Mouse (Mus musculus): Measurements from ENCODE around the gene Tenm4. TPM values are rescaled to one million over a fixed set of nuclear protein-coding genes. Genes with fewer than 3 reads are reported as not detected.

The Tenm4 gene
- total and polyA plus RNA-seq, 3 experiments: 0.03 to 0.26 (median 0.04) TPM

DNA sequence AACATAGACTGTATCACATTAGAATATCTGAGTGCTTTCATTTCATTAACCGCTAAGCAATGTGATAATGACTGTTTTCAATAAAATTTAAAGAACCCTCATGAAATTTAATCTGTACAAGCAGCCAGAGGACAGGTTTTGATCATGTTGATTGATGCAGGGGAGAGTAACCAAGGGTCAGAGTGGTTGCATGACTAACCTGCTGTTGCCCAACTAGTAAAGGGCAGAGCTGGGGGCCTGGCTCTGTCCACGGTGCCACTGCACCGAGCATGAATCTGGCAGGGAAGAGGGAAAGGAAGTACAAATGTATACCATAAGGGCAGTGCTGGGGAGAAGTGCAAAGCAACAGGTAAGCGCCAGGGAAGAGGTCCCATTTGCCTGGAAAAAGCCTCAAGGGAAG is 545.9 kb downstream of the Tenm4 start:
- no peaks in the 10 kb centered on the region for H3K27me3 ChIP-seq (replicated peaks)
- no peaks in the 10 kb centered on the region for H3K79me2 ChIP-seq (replicated peaks; ENCODE audit: control insufficient read depth, extremely low read depth, insufficient read depth, poor library complexity, severe bottlenecking)
- no peak overlapping the region for H3K27ac ChIP-seq (ENCODE audit: insufficient read depth, low read depth)
- H3K4me3 ChIP-seq (replicated peaks in 1 of 3; ENCODE audit: low read depth in 2 of 3, low read length in 2 of 3, poor library complexity in 1 of 3): no peak overlapping the region
- H3K9ac ChIP-seq (ENCODE audit: insufficient read depth, low read depth): no peak overlapping the region
- dilution Hi-C loops (cut with MboI; ENCODE audit: extremely low pct_ligation_motif_present, extremely low pct_unique_long_range_greater_than_20kb, low sequenced_read_pairs): no loop called here
- H3K4me2 ChIP-seq (ENCODE audit: insufficient read depth, low read depth, poor library complexity, severe bottlenecking): no peak overlapping the region
- TF ChIP-seq TBP (conservative IDR thresholded peaks at IDR 0.05; ENCODE audit: low read depth, low read length): no peak
- TF ChIP-seq ELF1 (IDR thresholded peaks at IDR 0.05; ENCODE audit: low read depth, low read length): no peak
- TF ChIP-seq UBTF (IDR thresholded peaks at IDR 0.05; ENCODE audit: low read depth, low read length): no peak
- no peak for TF ChIP-seq ZKSCAN1 (IDR thresholded peaks at IDR 0.05; ENCODE audit: borderline replicate concordance, low read depth, low read length)
- TF ChIP-seq USF1 (IDR thresholded peaks at IDR 0.05; ENCODE audit: low read depth, low read length): no peak
- no peak for TF ChIP-seq EP300 (IDR thresholded peaks at IDR 0.05; ENCODE audit: low read length)
- TF ChIP-seq IRF4 (IDR thresholded peaks at IDR 0.05; ENCODE audit: low read depth, low read length): no peak
- TF ChIP-seq ZC3H11A (IDR thresholded peaks at IDR 0.05; ENCODE audit: low read depth, low read length): no peak
- TF ChIP-seq PAX5 (IDR thresholded peaks at IDR 0.05; ENCODE audit: low read length): no peak
- no peak for TF ChIP-seq CHD2 (IDR thresholded peaks at IDR 0.05; ENCODE audit: low read length)
- no peak for TF ChIP-seq SMC3 (IDR thresholded peaks at IDR 0.05; ENCODE audit: low read depth, low read length)
- no peak for TF ChIP-seq KAT2A (IDR thresholded peaks at IDR 0.05; ENCODE audit: insufficient replicate concordance, low read length)
- TF ChIP-seq RCOR1 (conservative IDR thresholded peaks at IDR 0.05; ENCODE audit: low read depth, low read length): no peak
- TF ChIP-seq JUND (conservative IDR thresholded peaks at IDR 0.05; ENCODE audit: low read depth, low read length): no peak
- TF ChIP-seq CTCF (conservative IDR thresholded peaks at IDR 0.05 in 1 of 2, IDR thresholded peaks at IDR 0.05 in 1 of 2; ENCODE audit: low read depth in 2 of 2, low read length in 2 of 2): no peak
- no peak for TF ChIP-seq MEF2A (IDR thresholded peaks at IDR 0.05; ENCODE audit: borderline replicate concordance, low read depth, low read length)
- TF ChIP-seq CHD1 (IDR thresholded peaks at IDR 0.05; ENCODE audit: low read depth, low read length): no peak
- no peak for TF ChIP-seq POLR2AphosphoS2 (IDR thresholded peaks at IDR 0.05; ENCODE audit: low read depth, low read length)
- no peak for TF ChIP-seq NELFE (IDR thresholded peaks at IDR 0.05; ENCODE audit: low read depth, low read length)
- no peak for DNase-seq (ENCODE audit: extremely low read depth)
- in situ Hi-C loops (cut with MboI; ENCODE audit: low pct_ligation_motif_present, low pct_unique_long_range_greater_than_20kb, low sequenced_read_pairs): no loop called here
- no peaks in the 10 kb centered on the region for H3K36me3 ChIP-seq (replicated peaks in 1 of 2; ENCODE audit: control insufficient read depth in 1 of 2, insufficient read depth in 1 of 2, low read length in 1 of 2)
- H3K4me1 ChIP-seq (ENCODE audit: control insufficient read depth in 1 of 2, insufficient read depth in 2 of 2): no peaks in the 10 kb centered on the region
- no peaks in the 10 kb centered on the region for H3K9me3 ChIP-seq (replicated peaks; ENCODE audit: low read length)

DNA sequence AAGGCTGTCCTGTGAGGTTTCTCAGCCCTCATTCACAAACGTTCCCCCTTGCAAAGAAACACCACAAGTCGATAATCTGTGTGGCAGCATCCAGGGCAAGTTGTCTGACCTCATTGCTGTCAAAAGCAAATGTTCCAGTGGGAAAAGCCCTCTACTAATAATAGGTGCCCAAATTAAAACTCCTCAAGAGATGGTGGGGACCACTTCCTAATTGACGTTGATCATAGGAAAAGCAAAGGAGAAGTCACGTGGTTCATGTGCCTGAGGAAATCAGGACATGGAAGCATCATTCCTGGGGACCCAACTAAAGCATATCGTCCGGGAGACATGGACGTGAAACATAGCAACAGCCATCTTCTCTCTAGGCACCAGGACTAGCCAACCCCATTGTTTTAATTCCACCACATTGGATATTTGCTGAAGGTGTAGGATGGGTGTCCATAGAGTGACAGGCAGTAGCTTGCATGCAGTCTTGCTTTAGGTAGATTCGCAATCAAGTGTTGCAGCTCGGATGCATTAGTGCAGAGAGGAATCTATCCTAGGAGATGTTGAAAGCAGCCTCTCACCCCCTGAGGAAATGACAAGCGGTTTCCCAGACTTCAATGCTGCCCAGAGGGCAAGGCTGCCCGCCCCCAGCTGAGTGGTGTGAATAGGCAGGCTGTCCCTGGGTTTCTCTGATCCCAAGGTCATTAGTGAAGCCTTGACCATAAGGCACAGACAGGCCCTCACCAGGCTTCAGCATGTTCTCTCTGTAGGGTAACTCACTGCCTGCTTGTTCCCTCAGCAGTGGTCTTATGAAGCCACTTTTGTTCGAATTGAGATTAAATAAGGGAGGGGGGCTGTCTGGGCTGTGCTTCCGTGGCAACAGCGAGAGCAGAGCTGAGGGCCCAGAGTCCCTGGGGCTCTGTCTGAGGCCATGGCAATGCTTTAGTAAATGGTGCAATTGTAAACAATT is 547.4 kb downstream of the Tenm4 start:
- TF ChIP-seq NRF1 (IDR thresholded peaks at IDR 0.05; ENCODE audit: low read depth, low read length): no peak
- TF ChIP-seq JUN (IDR thresholded peaks at IDR 0.05; ENCODE audit: insufficient read depth, low read depth, low read length): no peak
- TF ChIP-seq ELF1 (IDR thresholded peaks at IDR 0.05; ENCODE audit: low read depth, low read length): no peak
- no peak for TF ChIP-seq JUND (conservative IDR thresholded peaks at IDR 0.05; ENCODE audit: low read depth, low read length)
- no peak for TF ChIP-seq RCOR1 (conservative IDR thresholded peaks at IDR 0.05; ENCODE audit: low read depth, low read length)
- no peak for TF ChIP-seq CTCF (conservative IDR thresholded peaks at IDR 0.05 in 1 of 2, IDR thresholded peaks at IDR 0.05 in 1 of 2; ENCODE audit: low read depth in 2 of 2, low read length in 2 of 2)
- TF ChIP-seq ZC3H11A (IDR thresholded peaks at IDR 0.05; ENCODE audit: low read depth, low read length): no peak
- no peak for TF ChIP-seq MAFK (IDR thresholded peaks at IDR 0.05; ENCODE audit: insufficient replicate concordance, low read length)
- TF ChIP-seq ZMIZ1 (IDR thresholded peaks at IDR 0.05; ENCODE audit: low read depth, low read length): no peak
- no peak for TF ChIP-seq NELFE (IDR thresholded peaks at IDR 0.05; ENCODE audit: low read depth, low read length)
- no peak for TF ChIP-seq SIN3A (IDR thresholded peaks at IDR 0.05; ENCODE audit: low read length)
- TF ChIP-seq GABPA (IDR thresholded peaks at IDR 0.05; ENCODE audit: insufficient replicate concordance, low read depth, low read length): no peak
- Histone ChIP-seq H3K9me3 (replicated peaks; ENCODE audit: low read length) (no peaks in the 10 kb centered on the region), H3K27me3 (replicated peaks) (no peaks in the 10 kb centered on the region), H3K4me3 (replicated peaks in 1 of 3; ENCODE audit: low read depth in 2 of 3, low read length in 2 of 3, poor library complexity in 1 of 3) (no peak overlapping the region), H3K9ac (ENCODE audit: insufficient read depth, low read depth) (no peak overlapping the region), H3K79me2 (replicated peaks; ENCODE audit: control insufficient read depth, extremely low read depth, insufficient read depth, poor library complexity, severe bottlenecking) (no peaks in the 10 kb centered on the region), H3K27ac (ENCODE audit: insufficient read depth, low read depth) (no peak overlapping the region), H3K36me3 (replicated peaks in 1 of 2; ENCODE audit: control insufficient read depth in 1 of 2, insufficient read depth in 1 of 2, low read length in 1 of 2) (no peaks in the 10 kb centered on the region), H3K4me1 (ENCODE audit: control insufficient read depth in 1 of 2, insufficient read depth in 2 of 2) (no peaks in the 10 kb centered on the region), H3K4me2 (ENCODE audit: insufficient read depth, low read depth, poor library complexity, severe bottlenecking) (no peak overlapping the region)
- in situ Hi-C loops (cut with MboI; ENCODE audit: low pct_ligation_motif_present, low pct_unique_long_range_greater_than_20kb, low sequenced_read_pairs): no loop called here
- dilution Hi-C loops (cut with MboI; ENCODE audit: extremely low pct_ligation_motif_present, extremely low pct_unique_long_range_greater_than_20kb, low sequenced_read_pairs): no loop called here
- no peak for DNase-seq (ENCODE audit: extremely low read depth)

Data from CH12.LX (cell line).